Mouse (Mus musculus): ENCODE measurements at regions not wholly inside any gene's neighbourhood (a gene's known extent, or its start where the extent isn't known, plus 50 kb on each side); places are given as distances from the start of the nearest gene placed in this dataset.

- in situ Hi-C loops (cut with MboI, MseI), result loop anchor here (5.0 kb wide), 2 partner anchors 242 to 432 kb away; partner anchors contain the start of gene Nyx
Measured at GRCm38 (mm10) chrX:13224902-13225301, 55.9 kb upstream of the Ddx3x start.

- in situ Hi-C loops (cut with MboI, MseI), result loop anchor here (5.0 kb wide), 2 partner anchors 241 to 431 kb away; partner anchors contain the start of gene Nyx
Measured at GRCm38 (mm10) chrX:13226429-13226828, 54.3 kb upstream of the Ddx3x start.

- in situ Hi-C loops (cut with MboI, MseI), result loop anchor here (5.0 kb wide), 2 partner anchors 237 to 427 kb away; partner anchors contain the start of gene Nyx
Measured at GRCm38 (mm10) chrX:13229891-13230614, 50.7 kb upstream of the Ddx3x start.

GRCm38 (mm10) chrX:13230615-13231179, 50.1 kb upstream of the Ddx3x start:
- in situ Hi-C loops (cut with MboI, MseI), result no loop called here
